Comparison of ENCODE assay signal across 16 mouse cellular contexts in the genomic region with DNA sequence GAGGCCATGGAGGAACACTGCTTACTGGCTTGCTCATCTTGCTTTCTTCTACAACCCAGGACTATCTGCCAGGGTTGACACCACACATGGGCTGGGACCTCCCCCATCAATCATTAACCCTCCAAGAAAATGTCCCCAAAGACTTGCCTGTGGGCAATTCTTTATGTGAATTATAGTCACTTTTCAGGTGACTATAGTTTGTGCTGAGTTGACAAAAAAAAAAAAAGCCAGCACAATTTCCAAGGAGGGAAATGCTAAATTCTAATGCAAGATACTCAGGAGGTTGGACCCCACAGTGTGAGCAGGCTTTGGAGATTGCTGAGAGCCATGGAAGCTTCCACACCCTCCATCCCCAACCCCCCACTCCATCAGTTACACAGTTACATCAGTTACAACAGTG.
"Had no signal": no experiment of that assay in that cellular context is flagged by ENCODE, and none has a peak within 500 bp of the region (broad histone marks: within the 10 kb centered on the region; RNA-seq: fewer than 3 reads in every experiment).

No protein-coding gene starts in this region.

- H3K4me3 ChIP-seq: neural tube, embryonic 13.5 days; stomach, embryonic 15.5 days had no signal

- H3K36me3 ChIP-seq: neural tube, embryonic 13.5 days; neural tube, embryonic 15.5 days; stomach, embryonic 15.5 days had no signal

- H3K9me3 ChIP-seq: neural tube, embryonic 13.5 days; neural tube, embryonic 15.5 days; stomach, embryonic 15.5 days had no signal

- H3K4me1 ChIP-seq: stomach, embryonic 15.5 days had no signal

- H3K9ac ChIP-seq: stomach, embryonic 15.5 days had no signal

- DNase-seq: retina, postnatal 1 day; right cerebral cortex, adult 18-20 months; right cerebral cortex, postnatal 14 days; right cerebral cortex, postnatal 25 days; right cerebral cortex, postnatal 4 days; spleen, adult 18-20 months; thymus, adult 18-20 months; thymus, adult 2 months; thymus, postnatal 14 days; thymus, postnatal 25 days; thymus, postnatal 36 days; thymus, postnatal 4 days had no signal

- H3K27ac ChIP-seq: neural tube, embryonic 13.5 days; neural tube, embryonic 15.5 days; stomach, embryonic 15.5 days; stomach, postnatal 0 days had no signal
